Mouse (Mus musculus) midbrain, embryonic 12.5 days (tissue): ENCODE results near the gene Trnt1. TPM values are rescaled to one million over a fixed set of nuclear protein-coding genes. Genes with fewer than 3 reads are reported as not detected.

Source experiments
- ATAC-seq: fragments of 200-750 bp; cut with Nextera tagmentation; 2 replicates; pipeline ENCODE4 v1.8.0; 2017; ENCODE audit warnings: low read depth, moderate TSS enrichment, moderate library complexity; ENCODE audit not compliant: low FRiP score
- H3K27ac ChIP-seq: fragments of 300-500 bp; sonication (generic); replicated peaks from 2 replicates; pipeline ENCODE4 v1.5.1; 2016; ENCODE audit warnings: mild to moderate bottlenecking
- H3K27me3 ChIP-seq: fragments of 300-500 bp; sonication (generic); 2 replicates; pipeline ENCODE4 v1.6.1; 2016; ENCODE audit warnings: mild to moderate bottlenecking
- H3K36me3 ChIP-seq: fragments of 300-500 bp; sonication (generic); 2 replicates; pipeline ENCODE4 v1.6.1; 2016
- H3K4me1 ChIP-seq: fragments of 300-500 bp; sonication (generic); 2 replicates; pipeline ENCODE4 v1.6.1; 2016
- H3K4me2 ChIP-seq: fragments of 300-500 bp; sonication (generic); replicated peaks from 2 replicates; pipeline ENCODE4 v1.6.1; 2016; ENCODE audit warnings: mild to moderate bottlenecking, moderate library complexity
- H3K4me3 ChIP-seq: fragments of 300-500 bp; sonication (generic); 2 replicates; pipeline ENCODE4 v1.5.1; 2016; ENCODE audit warnings: mild to moderate bottlenecking
- H3K9ac ChIP-seq: fragments of 300-500 bp; sonication (generic); replicated peaks from 2 replicates; pipeline ENCODE4 v1.6.1; 2016; ENCODE audit warnings: mild to moderate bottlenecking, moderate library complexity
- H3K9me3 ChIP-seq: fragments of 300-500 bp; sonication (generic); 2 replicates; pipeline ENCODE4 v1.6.1; 2016; ENCODE audit warnings: mild to moderate bottlenecking
- WGBS: fragments of 180-500 bp; shearing (Covaris S2); methylation state at CpG from one replicate; pipeline ENCODE4 v1.1.7; 2016; 5-methylcytosine and 5-hydroxymethylcytosine counted together
- polyA plus RNA-seq: library from polyadenylated mRNA; unstranded; fragments of >200 nt; fragmentation: Nextera tagmentation; extraction: Ambion mirVana; gene quantifications from 2 replicates; pipeline ENCODE4 v1.2.1, GENCODE M21; 2016

Trnt1 gene
- polyA plus RNA-seq, 1 experiment from 2014 or later = 70.6 TPM

GRCm38 (mm10) chr6:106793088-106793487, 24.2 kb downstream of the Trnt1 start:
- H3K4me1 ChIP-seq = no peaks in the 10 kb centered on the region
- peaks cover 32% of the 10 kb centered on the region for H3K36me3 ChIP-seq
- no peaks in the 10 kb centered on the region for H3K27me3 ChIP-seq
- no peak overlapping the region for H3K4me3 ChIP-seq
- no peak overlapping the region for H3K27ac ChIP-seq
- no peaks in the 10 kb centered on the region for H3K9me3 ChIP-seq
- no peak overlapping the region for H3K4me2 ChIP-seq
- over 99% methylated on average over 7 of the region's 7 CpGs for WGBS
- no peak overlapping the region for H3K9ac ChIP-seq
- no peak for ATAC-seq

DNA sequence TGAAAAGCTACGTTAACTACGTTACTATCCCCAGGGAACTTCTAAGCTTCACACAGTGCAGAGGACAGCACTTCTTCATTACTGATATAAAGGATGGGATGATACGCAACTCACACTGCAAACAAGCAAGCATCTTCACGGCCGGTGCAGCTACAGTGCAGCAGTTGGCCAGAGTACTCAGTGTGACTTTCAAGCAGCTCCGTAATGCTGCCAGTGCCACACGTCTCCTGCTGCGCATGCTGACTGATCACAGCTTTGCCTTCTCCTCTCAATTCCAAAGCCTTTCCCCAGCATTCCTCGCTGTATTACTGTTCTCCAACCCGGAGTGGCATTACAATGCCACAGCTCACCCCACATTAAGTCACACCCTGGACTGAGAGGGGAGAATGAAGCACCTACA, 24.7 kb downstream of the Trnt1 start:
- ATAC-seq = no peak
- Histone ChIP-seq H3K4me2 (no peak overlapping the region), H3K9me3 (no peaks in the 10 kb centered on the region), H3K4me1 (peaks cover 4% of the 10 kb centered on the region), H3K27ac (no peak overlapping the region), H3K9ac (no peak overlapping the region), H3K4me3 (no peak overlapping the region), H3K27me3 (no peaks in the 10 kb centered on the region), H3K36me3 (peaks cover 26% of the 10 kb centered on the region)
- WGBS = 95% methylated on average over 10 of the region's 10 CpGs

GRCm38 (mm10) chr6:106794094-106794814, 25.3 kb downstream of the Trnt1 start:
- Histone ChIP-seq H3K4me2 (no peak overlapping the region), H3K27me3 (no peaks in the 10 kb centered on the region), H3K4me1 (peaks cover 10% of the 10 kb centered on the region), H3K36me3 (peaks cover 23% of the 10 kb centered on the region), H3K9me3 (no peaks in the 10 kb centered on the region), H3K27ac (no peak overlapping the region), H3K9ac (no peak overlapping the region), H3K4me3 (no peak overlapping the region)
- ATAC-seq = no peak
- 92% methylated on average over 13 of the region's 13 CpGs for WGBS

GRCm38 (mm10) chr6:106799333-106800226, 30.7 kb downstream of the Trnt1 start, which contains the start of gene Crbn:
TSS of gene Crbn (minus strand) at chr6:106800077.
- Histone ChIP-seq H3K9ac (peak within 1 kb of the TSS; percentile 85), H3K27me3 (0 out of 2 replicates have a peak, but pooled peaks cover 3% of the 10 kb centered on the region), H3K9me3 (no peaks in the 10 kb centered on the region), H3K36me3 (peaks cover 5% of the 10 kb centered on the region), H3K27ac (no peak within 1 kb of the TSS), H3K4me1 (peaks cover 14% of the 10 kb centered on the region), H3K4me2 (peak within 1 kb of the TSS; percentile 91), H3K4me3 (peak within 1 kb of the TSS; percentile 89)
- 3% methylated on average over 57 of the region's 57 CpGs for WGBS
- peak; percentile 96 for ATAC-seq

- Histone ChIP-seq H3K27ac (no peak overlapping the region), H3K9me3 (no peaks in the 10 kb centered on the region), H3K4me2 (peak overlapping the region; percentile 91), H3K4me1 (peaks cover 14% of the 10 kb centered on the region), H3K4me3 (peak overlapping the region; percentile 89), H3K27me3 (0 out of 2 replicates have a peak, but pooled peaks cover 3% of the 10 kb centered on the region), H3K9ac (no peak overlapping the region), H3K36me3 (no peaks in the 10 kb centered on the region)
- no peak for ATAC-seq
- WGBS = 59% methylated on average over 5 of the region's 5 CpGs
Observed at GRCm38 (mm10) chr6:106800227-106800557, 31.3 kb downstream of the Trnt1 start.

- WGBS = 29% methylated on average over 2 of the region's 2 CpGs
- ATAC-seq = peak; percentile 54
- no peaks in the 10 kb centered on the region for H3K36me3 ChIP-seq
- H3K27ac ChIP-seq = no peak overlapping the region
- no peaks in the 10 kb centered on the region for H3K9me3 ChIP-seq
- 0 out of 2 replicates have a peak, but pooled peaks cover 2% of the 10 kb centered on the region for H3K4me1 ChIP-seq
- no peak overlapping the region for H3K9ac ChIP-seq
- H3K4me2 ChIP-seq = no peak overlapping the region
- H3K27me3 ChIP-seq = 0 out of 2 replicates have a peak, but pooled peaks cover 3% of the 10 kb centered on the region
- no peak overlapping the region for H3K4me3 ChIP-seq
Observed at GRCm38 (mm10) chr6:106804904-106805303, 36.0 kb downstream of the Trnt1 start.

GRCm38 (mm10) chr6:106809161-106809560, 40.2 kb downstream of the Trnt1 start:
- H3K36me3 ChIP-seq = no peaks in the 10 kb centered on the region

DNA sequence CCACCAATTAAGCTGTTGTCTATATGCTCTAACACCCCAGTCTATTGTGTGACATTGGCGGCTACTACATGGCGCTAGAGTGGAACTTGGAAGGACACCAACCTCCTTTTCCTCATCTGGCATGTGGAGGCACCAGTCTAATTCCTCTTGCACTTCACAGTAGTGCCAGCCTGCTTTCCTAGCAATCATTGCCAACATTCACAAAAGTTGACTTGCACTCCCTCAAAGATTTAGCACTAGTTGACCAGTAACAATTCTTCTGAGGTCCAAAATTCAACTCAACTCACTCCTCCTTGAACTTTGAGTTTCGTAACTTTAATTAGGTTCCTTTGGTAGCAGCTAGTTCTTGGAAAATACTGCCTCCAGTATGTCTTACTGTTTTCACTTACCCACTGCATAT, 41.8 kb downstream of the Trnt1 start:
- Histone ChIP-seq H3K36me3 (no peaks in the 10 kb centered on the region), H3K4me1 (no peaks in the 10 kb centered on the region), H3K4me2 (no peak overlapping the region), H3K27me3 (no peaks in the 10 kb centered on the region), H3K9me3 (no peaks in the 10 kb centered on the region), H3K27ac (no peak overlapping the region), H3K9ac (no peak overlapping the region), H3K4me3 (no peak overlapping the region)
- no peak for ATAC-seq
- WGBS = 88% methylated on average over 3 of the region's 3 CpGs

More at GRCm38 (mm10) chr6:106809161-106809560, 40.2 kb downstream of the Trnt1 start:
- H3K9ac ChIP-seq = no peak overlapping the region
- H3K27ac ChIP-seq = no peak overlapping the region
- H3K4me3 ChIP-seq = no peak overlapping the region
- 79% methylated on average over 2 of the region's 2 CpGs for WGBS
- no peak overlapping the region for H3K4me2 ChIP-seq
- H3K9me3 ChIP-seq = no peaks in the 10 kb centered on the region
- ATAC-seq = no peak
- H3K27me3 ChIP-seq = no peaks in the 10 kb centered on the region
- H3K4me1 ChIP-seq = no peaks in the 10 kb centered on the region

DNA sequence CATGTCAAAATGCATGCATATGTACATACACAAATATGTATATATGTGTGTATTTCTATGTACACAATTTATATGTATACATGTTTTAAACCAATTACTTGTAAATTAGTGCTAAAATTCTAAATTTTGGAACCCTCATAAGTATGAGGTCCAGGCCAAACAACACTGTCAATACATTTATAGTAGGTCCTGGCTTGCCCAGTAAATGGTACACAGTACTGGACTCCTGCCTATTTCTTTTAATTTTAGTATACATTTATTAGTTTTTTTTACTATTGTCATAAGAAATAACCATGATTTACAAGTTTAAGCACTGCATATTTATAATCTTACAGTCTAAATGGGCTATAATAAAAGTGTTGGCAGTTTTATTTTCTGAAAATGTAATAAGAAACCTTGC, 50.3 kb downstream of the Trnt1 start:
- H3K4me3 ChIP-seq = no peak overlapping the region
- no peak overlapping the region for H3K9ac ChIP-seq
- H3K4me2 ChIP-seq = no peak overlapping the region
- H3K27me3 ChIP-seq = no peaks in the 10 kb centered on the region
- H3K27ac ChIP-seq = no peak overlapping the region
- no peaks in the 10 kb centered on the region for H3K36me3 ChIP-seq
- no peaks in the 10 kb centered on the region for H3K9me3 ChIP-seq
- H3K4me1 ChIP-seq = no peaks in the 10 kb centered on the region
- no peak for ATAC-seq

- Histone ChIP-seq H3K9ac (no peak overlapping the region), H3K27ac (no peak overlapping the region), H3K4me2 (no peak overlapping the region), H3K4me3 (no peak overlapping the region), H3K9me3 (no peaks in the 10 kb centered on the region), H3K4me1 (no peaks in the 10 kb centered on the region), H3K27me3 (no peaks in the 10 kb centered on the region), H3K36me3 (no peaks in the 10 kb centered on the region)
- WGBS = 68% methylated on average over 3 of the region's 3 CpGs
- no peak for ATAC-seq
Observed at GRCm38 (mm10) chr6:106819906-106820305, 51.0 kb downstream of the Trnt1 start.

DNA sequence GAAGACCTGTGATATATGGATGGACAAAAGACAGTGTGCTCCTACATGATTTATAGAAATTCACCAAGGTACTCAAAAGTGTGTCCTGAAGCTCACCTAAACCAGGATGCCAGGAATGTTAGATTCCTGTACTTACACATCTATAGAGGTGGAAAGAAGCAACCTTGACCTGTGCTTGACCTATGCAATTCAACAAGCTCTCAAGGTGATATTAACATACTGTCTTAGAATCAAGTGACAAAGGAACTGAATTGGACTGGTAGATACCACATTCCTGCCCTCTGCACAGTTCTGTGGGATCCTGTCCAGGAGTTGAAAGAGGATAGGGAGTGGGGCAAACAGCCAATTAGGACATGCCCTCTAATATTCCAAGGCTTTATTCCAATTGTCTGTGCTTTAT, 51.6 kb downstream of the Trnt1 start:
- H3K9me3 ChIP-seq = no peaks in the 10 kb centered on the region
- H3K9ac ChIP-seq = no peak overlapping the region
- no peaks in the 10 kb centered on the region for H3K36me3 ChIP-seq
- no peak overlapping the region for H3K4me3 ChIP-seq
- no peaks in the 10 kb centered on the region for H3K27me3 ChIP-seq
- H3K27ac ChIP-seq = no peak overlapping the region
- H3K4me2 ChIP-seq = no peak overlapping the region
- no peaks in the 10 kb centered on the region for H3K4me1 ChIP-seq
- no peak for ATAC-seq

GRCm38 (mm10) chr6:106822329-106822728, 53.4 kb downstream of the Trnt1 start:
- no peak overlapping the region for H3K4me2 ChIP-seq
- no peaks in the 10 kb centered on the region for H3K36me3 ChIP-seq
- H3K4me3 ChIP-seq = no peak overlapping the region
- H3K4me1 ChIP-seq = no peaks in the 10 kb centered on the region
- no peak overlapping the region for H3K27ac ChIP-seq
- WGBS = 61% methylated on average over 1 of the region's 1 CpGs
- no peak for ATAC-seq
- H3K27me3 ChIP-seq = no peaks in the 10 kb centered on the region
- no peaks in the 10 kb centered on the region for H3K9me3 ChIP-seq
- H3K9ac ChIP-seq = no peak overlapping the region
